Mouse (Mus musculus) heart, postnatal 0 days (tissue): ENCODE results near the gene Arhgap44.

Experiments used
- CTCF ChIP-seq: IDR thresholded peaks from 2 replicates; pipeline ENCODE4 v1.5.1; 2016; ENCODE audit warnings: antibody characterized with exemption, control low read depth, low read depth
- EP300 ChIP-seq: IDR thresholded peaks from 2 replicates; pipeline ENCODE4 v1.6.1; 2016; ENCODE audit warnings: antibody characterized with exemption, low read depth

DNA sequence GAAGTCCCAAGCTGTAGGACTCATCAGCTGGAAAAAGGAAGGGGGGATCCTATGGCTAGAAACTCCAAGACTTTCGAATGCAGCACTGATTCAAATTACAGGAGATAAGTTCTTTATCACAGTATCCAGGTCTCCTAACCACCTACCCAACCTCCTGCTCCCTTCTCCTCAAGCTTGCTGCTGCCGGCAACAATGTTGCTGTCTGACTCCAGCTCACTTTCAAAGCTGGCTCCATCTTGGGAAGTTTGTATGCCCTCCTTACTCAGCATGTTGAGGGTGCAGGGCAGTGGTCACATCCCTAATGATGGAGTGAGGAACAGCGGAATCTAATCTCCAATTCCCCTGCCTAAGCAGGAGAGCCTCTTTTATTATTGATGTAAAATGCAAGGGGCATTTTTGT lies 35.3 kb upstream of the Arhgap44 start:
- no peak for TF ChIP-seq CTCF
- TF ChIP-seq EP300 = no peak
